Mouse (Mus musculus) kidney, postnatal 14 days (tissue): ENCODE data around the gene Gm20498.

ENCODE experiments used
- DNase-seq: peaks from one replicate; pipeline ENCODE4 v3.0.0; 2022; ENCODE audit warnings: mixed read lengths

The Gm20498 gene

GRCm38 (mm10) chr12:81331937-81332874, 200.5 kb downstream of the Gm20498 start:
- DNase-seq: peak; percentile 10

GRCm38 (mm10) chr12:81331046-81331638, 201.6 kb downstream of the Gm20498 start:
- no peak for DNase-seq

- DNase-seq: no peak
Observed at GRCm38 (mm10) chr12:81324991-81325390, 207.7 kb downstream of the Gm20498 start.

- DNase-seq: no peak
Observed at GRCm38 (mm10) chr12:81324116-81324515, 208.6 kb downstream of the Gm20498 start.

GRCm38 (mm10) chr12:81321021-81321420, 211.7 kb downstream of the Gm20498 start:
- no peak for DNase-seq

GRCm38 (mm10) chr12:81317811-81318210, 214.9 kb downstream of the Gm20498 start:
- no peak for DNase-seq

GRCm38 (mm10) chr12:81315953-81316352, 216.8 kb downstream of the Gm20498 start:
- DNase-seq: no peak
